Mouse (Mus musculus): ENCODE results near the gene Fars2. TPM values are rescaled to one million over a fixed set of nuclear protein-coding genes. Genes with fewer than 3 reads are reported as not detected.

Fars2 gene
- polyA plus RNA-seq, 1 experiment, result 48.3 TPM

DNA sequence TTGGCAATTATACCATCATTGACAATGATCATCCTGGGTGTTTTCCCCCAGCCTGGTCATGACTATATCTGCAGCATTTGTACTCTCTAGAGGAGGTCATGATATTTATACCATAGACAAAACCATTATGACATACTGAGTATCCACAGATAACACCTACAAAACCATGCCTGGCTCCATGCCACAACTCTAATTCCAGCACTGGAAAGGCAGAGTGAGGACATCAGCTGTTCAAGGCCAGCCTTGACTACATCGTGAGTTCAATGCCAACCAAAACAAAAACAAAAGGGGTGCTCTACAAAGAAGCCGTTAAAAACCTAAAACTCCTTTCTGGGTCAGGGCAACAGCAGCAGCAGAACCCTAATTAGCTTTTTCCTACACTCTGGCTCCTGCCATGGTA, 392.9 kb downstream of the Fars2 start:
- DNase-seq (ENCODE audit: low read depth), result no peak

- no peak for DNase-seq (ENCODE audit: low read depth)
These were observed 395.9 kb downstream of the Fars2 start for GRCm38 (mm10) chr13:36513126-36513525.

GRCm38 (mm10) chr13:36518144-36518571, 400.9 kb downstream of the Fars2 start:
- no peak for DNase-seq (ENCODE audit: low read depth)

- no peak for DNase-seq (ENCODE audit: low read depth)
These were observed 410.5 kb downstream of the Fars2 start for GRCm38 (mm10) chr13:36527761-36528160.

GRCm38 (mm10) chr13:36528223-36528895, 411.1 kb downstream of the Fars2 start:
- no peak for DNase-seq (ENCODE audit: low read depth)

- DNase-seq (ENCODE audit: low read depth), result no peak
These were observed 412.3 kb downstream of the Fars2 start for GRCm38 (mm10) chr13:36529467-36530039.

GRCm38 (mm10) chr13:36530852-36531251, 413.6 kb downstream of the Fars2 start:
- no peak for DNase-seq (ENCODE audit: low read depth)

- no peak for DNase-seq (ENCODE audit: low read depth)
These were observed 414.7 kb downstream of the Fars2 start for GRCm38 (mm10) chr13:36531893-36532292.

- no peak for DNase-seq (ENCODE audit: low read depth)
These were observed 415.9 kb downstream of the Fars2 start for GRCm38 (mm10) chr13:36533071-36533470.

DNA sequence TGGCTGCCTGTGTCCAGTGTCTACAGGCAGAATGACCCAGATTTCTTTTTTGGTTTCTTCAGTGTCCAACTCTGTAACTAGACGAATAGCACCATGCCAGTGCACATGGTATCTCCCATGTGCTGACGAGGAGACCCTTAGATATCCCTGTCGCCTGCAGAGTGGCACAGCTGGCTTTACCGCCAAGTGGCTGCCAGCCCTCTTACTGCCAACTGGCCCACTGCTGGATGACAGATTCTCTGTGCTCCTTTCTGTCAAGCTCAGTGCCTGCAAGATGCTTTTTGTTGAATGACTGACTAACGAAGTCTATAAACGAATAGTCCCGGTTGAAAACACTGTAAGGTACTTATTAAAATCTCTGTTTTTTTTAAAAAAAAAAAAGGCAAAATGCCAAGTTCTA, 416.3 kb downstream of the Fars2 start:
- DNase-seq (ENCODE audit: low read depth), result no peak

- DNase-seq (ENCODE audit: low read depth), result no peak
These were observed 416.8 kb downstream of the Fars2 start for GRCm38 (mm10) chr13:36533966-36534540.

DNA sequence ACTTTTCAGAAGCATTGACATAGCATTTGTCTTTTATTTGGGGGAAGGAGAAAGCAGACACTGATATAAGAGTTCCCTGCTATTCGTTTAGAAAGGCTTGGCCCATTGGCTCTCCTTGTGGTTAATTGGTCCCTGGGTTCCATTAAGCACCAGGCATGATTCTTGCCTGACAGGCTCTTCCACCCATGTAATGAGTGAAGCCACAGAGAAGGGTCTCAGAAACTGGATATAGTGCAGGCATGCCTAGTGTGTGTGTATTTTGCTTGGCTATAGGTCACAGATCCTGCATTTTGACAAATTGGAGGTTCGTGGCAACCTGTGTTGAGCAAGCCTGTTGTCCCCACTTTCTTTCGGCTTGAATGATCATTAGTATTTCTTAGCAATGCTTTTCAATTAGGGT, 420.4 kb downstream of the Fars2 start:
- DNase-seq (ENCODE audit: low read depth), result no peak

GRCm38 (mm10) chr13:36538385-36538784, 421.2 kb downstream of the Fars2 start:
- no peak for DNase-seq (ENCODE audit: low read depth)

DNA sequence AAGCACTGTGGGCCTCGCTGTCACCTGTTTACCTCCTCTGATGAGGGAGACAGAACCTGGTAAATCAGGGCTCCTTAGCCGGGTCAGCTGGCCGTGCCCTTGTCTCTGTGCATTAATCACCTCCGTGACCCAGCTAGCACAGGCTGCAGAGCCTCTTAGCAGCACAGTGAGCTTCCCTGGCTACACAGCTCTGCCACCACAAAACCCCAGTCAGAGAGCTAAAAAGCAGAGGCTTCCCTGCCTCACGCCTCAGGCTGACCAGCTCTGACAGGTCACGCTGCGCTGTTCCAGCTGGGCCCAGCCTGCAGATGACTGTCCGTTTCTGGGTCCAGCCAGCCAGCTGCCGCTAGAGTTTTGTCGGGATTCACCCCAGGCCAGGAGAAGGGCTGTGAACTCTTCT, 423.0 kb downstream of the Fars2 start:
- no peak for DNase-seq (ENCODE audit: low read depth)

DNA sequence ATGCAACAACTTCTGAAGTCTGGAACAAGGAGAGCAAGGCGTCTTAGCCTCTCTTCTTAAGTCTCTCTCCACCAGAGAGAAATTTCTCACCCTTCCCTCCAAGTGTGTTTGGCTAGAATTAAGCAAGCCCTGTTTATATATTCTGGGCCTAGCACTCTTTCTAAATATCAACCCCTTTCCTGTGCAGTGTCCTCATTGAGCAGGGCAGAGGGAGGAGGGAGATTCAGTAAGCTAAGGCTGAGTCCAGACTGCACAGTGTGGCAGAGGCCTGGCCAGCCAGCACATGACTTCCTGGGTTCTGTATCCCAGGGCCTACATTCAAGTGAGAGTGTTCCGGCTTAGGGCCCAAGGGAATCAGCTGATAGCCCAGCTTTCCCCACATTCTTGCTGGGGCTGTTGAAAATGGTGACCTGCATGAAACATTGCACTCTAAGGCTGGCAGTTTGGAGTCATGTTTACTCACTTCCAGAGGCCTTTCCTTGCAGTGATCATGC, 424.1 kb downstream of the Fars2 start:
- no peak for DNase-seq (ENCODE audit: low read depth)

GRCm38 (mm10) chr13:36550694-36551093, 433.5 kb downstream of the Fars2 start:
- DNase-seq (ENCODE audit: low read depth), result no peak

GRCm38 (mm10) chr13:36552522-36553246, 435.5 kb downstream of the Fars2 start:
- no peak for DNase-seq (ENCODE audit: low read depth)

- DNase-seq (ENCODE audit: low read depth), result no peak
These were observed 436.0 kb downstream of the Fars2 start for GRCm38 (mm10) chr13:36553247-36553642.

DNA sequence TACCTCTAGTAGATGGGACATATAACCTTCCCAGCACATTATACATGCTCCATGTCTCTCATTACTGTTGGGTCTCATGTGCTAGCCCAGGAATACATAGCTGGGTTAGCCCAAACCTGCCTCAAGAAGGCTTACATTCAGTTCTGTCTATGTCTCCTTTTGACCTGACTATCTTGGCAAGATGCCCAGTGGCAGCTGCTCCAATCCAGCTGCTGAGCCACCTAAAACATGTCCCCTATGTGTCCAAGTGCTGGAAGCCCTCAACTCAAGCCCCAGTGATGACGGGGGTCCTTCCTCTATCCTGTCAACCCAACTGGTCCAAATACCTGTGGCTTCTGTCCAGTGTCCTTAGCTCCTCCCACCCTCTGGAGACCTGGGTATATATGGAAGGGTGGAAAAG, 437.5 kb downstream of the Fars2 start:
- no peak for DNase-seq (ENCODE audit: low read depth)

- no peak for DNase-seq (ENCODE audit: low read depth)
These were observed 445.5 kb downstream of the Fars2 start for GRCm38 (mm10) chr13:36562447-36563441.

GRCm38 (mm10) chr13:36564764-36565315, 447.6 kb downstream of the Fars2 start:
- DNase-seq (ENCODE audit: low read depth), result no peak
